Mouse (Mus musculus): ENCODE data around the gene Ostm1.

Gene Ostm1

GRCm38 (mm10) chr10:42678755-42679364, 95.2 kb downstream of the Ostm1 start:
- peak; percentile 87 to 96 for DNase-seq (ENCODE audit: low spot score in 2 of 2)

GRCm38 (mm10) chr10:42679586-42679985, 96.0 kb downstream of the Ostm1 start:
- DNase-seq (ENCODE audit: low spot score in 2 of 2) = peak in 1 of 2 experiments; percentile 17

- DNase-seq (ENCODE audit: low spot score in 2 of 2) = no peak
Observed at GRCm38 (mm10) chr10:42680582-42681001, 97.0 kb downstream of the Ostm1 start.

- DNase-seq (ENCODE audit: low spot score in 2 of 2) = no peak
Observed at GRCm38 (mm10) chr10:42682421-42682820, 98.8 kb downstream of the Ostm1 start.

GRCm38 (mm10) chr10:42687873-42688272, 104.3 kb downstream of the Ostm1 start:
- DNase-seq (ENCODE audit: low spot score in 2 of 2) = no peak

DNA sequence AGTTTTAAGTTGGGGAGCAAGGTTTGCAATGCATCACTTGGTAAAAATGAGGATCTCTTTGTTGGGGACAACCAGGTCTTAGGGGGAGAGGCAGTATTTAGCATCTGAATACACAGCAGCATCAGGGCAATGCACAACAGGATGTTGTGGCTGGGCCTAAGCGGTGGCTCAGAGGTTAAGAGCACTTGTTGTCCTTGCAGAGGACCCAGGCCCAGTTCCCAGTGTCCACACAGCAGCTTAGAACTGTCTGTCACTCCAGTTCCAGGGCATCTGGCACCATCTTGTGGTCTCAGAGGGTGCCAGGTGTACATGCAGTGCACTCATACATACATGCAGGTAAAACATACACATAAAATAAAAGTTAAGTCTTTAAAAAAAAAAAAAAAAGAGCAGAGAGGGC, 106.1 kb downstream of the Ostm1 start:
- DNase-seq (ENCODE audit: low spot score in 2 of 2) = no peak

- no peak for DNase-seq (ENCODE audit: low spot score in 2 of 2)
Observed at GRCm38 (mm10) chr10:42690233-42691028, 106.8 kb downstream of the Ostm1 start.

DNA sequence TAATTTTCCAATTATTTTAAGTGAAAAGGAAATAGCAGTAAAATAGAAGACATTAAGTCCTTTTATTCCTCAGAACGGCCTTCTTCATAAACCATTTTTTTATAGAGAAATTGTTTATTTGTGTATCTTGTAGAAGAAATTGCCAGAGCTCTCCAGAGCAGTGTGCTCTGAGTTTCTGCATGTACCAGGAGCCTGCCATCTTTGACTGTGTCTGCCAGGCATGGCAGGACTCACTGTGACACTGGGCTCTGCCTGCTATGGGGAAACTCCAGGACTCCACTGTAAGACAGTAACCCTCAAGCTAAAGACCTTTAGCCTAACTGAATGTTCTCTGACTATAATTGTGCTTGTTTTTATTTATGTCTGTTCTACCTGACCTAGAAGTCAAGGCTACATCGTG, 107.4 kb downstream of the Ostm1 start:
- DNase-seq (ENCODE audit: low spot score in 2 of 2) = no peak

- no peak for DNase-seq (ENCODE audit: low spot score in 2 of 2)
Observed at GRCm38 (mm10) chr10:42692095-42692494, 108.5 kb downstream of the Ostm1 start.

DNA sequence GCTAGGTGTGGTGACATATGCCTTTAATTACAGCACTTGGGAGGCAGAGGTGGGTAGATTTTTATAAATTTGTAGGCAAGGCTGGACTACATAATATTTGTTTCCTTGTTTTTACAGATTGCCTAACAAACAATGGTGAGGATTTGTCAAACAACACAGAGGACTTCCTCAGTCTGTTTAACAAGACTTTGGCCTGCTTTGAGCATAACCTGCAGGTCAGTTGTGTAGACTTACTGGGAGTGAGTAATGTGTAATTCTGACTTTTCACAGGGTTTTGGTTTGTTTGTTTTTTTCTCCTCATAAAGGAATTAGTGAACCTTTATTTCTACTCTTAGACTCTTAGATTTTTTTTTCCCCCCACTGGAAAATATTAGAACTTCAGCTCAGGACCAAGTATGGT, 109.2 kb downstream of the Ostm1 start:
- DNase-seq (ENCODE audit: low spot score in 2 of 2) = no peak

- no peak for DNase-seq (ENCODE audit: low spot score in 2 of 2)
Observed at GRCm38 (mm10) chr10:42693482-42693881, 109.9 kb downstream of the Ostm1 start.

- DNase-seq (ENCODE audit: low spot score in 2 of 2) = no peak
Observed at GRCm38 (mm10) chr10:42696361-42696760, 112.7 kb downstream of the Ostm1 start.

GRCm38 (mm10) chr10:42697007-42697406, 113.4 kb downstream of the Ostm1 start:
- DNase-seq (ENCODE audit: low spot score in 2 of 2) = peak; percentile 66 to 82

DNA sequence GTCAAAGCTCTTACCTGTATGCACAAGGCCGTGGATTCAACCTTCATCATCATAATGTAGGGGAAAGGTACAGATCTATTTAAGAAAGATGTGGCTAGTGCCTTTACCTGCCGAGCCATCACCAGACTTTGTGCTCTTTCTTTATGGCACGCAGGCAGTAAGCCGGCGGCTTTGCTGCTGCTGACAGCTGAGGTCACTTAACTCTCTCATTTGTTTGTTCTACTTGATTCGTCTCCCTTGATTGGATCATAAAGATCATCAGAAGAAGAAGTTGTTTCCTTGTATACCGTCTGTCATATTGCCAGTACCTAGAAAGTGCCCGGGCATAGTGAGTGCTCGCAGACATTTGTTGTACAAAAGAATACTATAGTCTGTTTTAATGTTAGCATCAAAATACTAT, 114.8 kb downstream of the Ostm1 start:
- DNase-seq (ENCODE audit: low spot score in 2 of 2) = no peak

DNA sequence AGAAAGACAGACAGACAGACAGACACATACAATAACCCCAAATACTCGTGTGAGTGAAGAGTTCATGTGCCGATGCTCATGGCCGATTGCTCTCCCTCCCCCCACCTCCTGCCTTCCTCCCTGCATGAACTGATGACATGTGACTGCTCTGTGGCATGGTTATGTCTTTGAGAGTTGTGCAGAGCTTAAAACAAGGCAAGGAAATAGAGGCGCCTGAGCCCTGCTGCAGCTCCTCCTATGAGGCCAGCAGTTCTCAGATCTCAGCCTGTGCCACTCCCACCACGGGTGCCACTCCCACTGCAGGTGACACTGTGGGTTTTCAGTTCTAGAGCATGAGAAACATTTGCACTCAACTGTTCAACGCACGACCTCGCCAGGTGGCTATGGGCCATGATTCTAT, 115.4 kb downstream of the Ostm1 start:
- DNase-seq (ENCODE audit: low spot score in 2 of 2) = peak; percentile 7 to 42

GRCm38 (mm10) chr10:42702111-42702510, 118.5 kb downstream of the Ostm1 start:
- DNase-seq (ENCODE audit: low spot score in 2 of 2) = no peak

DNA sequence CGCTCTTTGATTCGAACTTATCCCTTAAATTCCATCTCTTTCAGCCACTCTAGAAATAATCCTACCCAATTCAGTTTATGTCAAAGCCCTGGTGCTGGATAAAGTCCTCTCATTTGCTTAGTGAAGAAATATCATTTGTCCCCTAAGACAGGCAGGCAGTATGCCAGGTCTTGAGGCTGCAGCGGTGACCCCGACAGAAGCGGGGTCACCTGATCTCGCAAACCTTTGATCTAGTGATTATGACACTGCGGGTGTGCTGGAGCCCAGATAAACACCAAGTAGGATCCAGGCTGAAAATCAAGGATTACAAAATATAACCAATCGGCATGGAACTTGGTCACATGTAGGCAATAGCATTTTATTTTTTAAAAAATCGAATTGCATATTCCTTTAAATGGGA, 131.1 kb downstream of the Ostm1 start:
- DNase-seq (ENCODE audit: low spot score in 2 of 2) = no peak

DNA sequence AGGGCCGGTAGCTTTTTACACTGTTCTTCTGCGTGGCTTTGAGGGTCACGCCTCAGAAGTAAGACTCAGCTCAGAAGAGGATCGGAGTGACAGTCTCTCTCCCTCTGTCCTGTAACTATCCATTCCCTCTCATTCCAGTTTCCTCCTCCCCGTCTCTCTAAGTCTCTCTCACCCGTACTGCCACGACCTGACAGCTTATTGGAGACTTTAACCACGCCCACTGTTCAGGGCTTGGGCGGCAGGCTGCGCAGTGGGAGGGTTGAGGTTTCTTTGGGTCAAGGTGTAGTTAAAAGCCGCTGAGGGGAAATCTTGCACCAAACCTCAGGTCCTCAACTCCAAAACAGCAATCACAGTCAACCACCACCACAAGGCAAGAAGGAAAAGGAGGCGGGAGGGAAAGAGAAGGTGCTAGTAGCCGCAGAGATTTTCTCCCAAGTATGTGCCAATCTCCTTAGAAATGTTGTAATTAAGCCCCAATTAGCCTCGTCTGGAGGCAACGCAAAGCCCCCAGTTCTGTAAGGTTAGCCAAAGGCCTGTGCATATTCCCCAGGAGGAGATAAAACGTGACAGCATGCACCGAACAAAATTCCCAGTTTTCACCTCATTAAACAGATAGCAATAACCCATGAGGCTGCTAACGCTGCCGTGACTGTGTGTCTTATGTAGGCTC, 131.9 kb downstream of the Ostm1 start:
- no peak for DNase-seq (ENCODE audit: low spot score in 2 of 2)

GRCm38 (mm10) chr10:42722116-42722515, 138.5 kb downstream of the Ostm1 start:
- no peak for DNase-seq (ENCODE audit: low spot score in 2 of 2)

- no peak for DNase-seq (ENCODE audit: low spot score in 2 of 2)
Observed at GRCm38 (mm10) chr10:42723275-42724232, 139.9 kb downstream of the Ostm1 start.

- no peak for DNase-seq (ENCODE audit: low spot score in 2 of 2)
Observed at GRCm38 (mm10) chr10:42729607-42730006, 146.0 kb downstream of the Ostm1 start.

All from spleen, postnatal 10 days (tissue).